Mouse (Mus musculus) bone marrow macrophage, adult 2 months (primary cell): ENCODE measurements at regions not wholly inside any gene's neighbourhood (a gene's known extent, or its start where the extent isn't known, plus 50 kb on each side); places are given as distances from the start of the nearest gene placed in this dataset.

Experiments used
- CTCF ChIP-seq: IDR thresholded peaks from 2 replicates; pipeline ENCODE4 v1.5.1; 2012; ENCODE audit warnings: low read depth, mild to moderate bottlenecking, low read length, moderate library complexity
- POLR2A ChIP-seq: IDR thresholded peaks from 2 replicates; pipeline ENCODE4 v1.6.1; 2012; ENCODE audit warnings: mild to moderate bottlenecking, low read depth, low read length, borderline replicate concordance

- TF ChIP-seq POLR2A (no peak), CTCF (no peak)
Observed at GRCm38 (mm10) chr13:71205708-71206107, 364.1 kb upstream of the Adamts16 start.
